Mouse (Mus musculus) bone marrow, adult 2 months (tissue): ENCODE measurements around the gene Ptpn11. TPM values are rescaled to one million over a fixed set of nuclear protein-coding genes. Genes with fewer than 3 reads are reported as not detected.

Experiments used
- H3K27ac ChIP-seq: fragments of 200-500 bp; 2 replicates; pipeline ENCODE4 v1.5.1; 2012; ENCODE audit warnings: low read depth, mild to moderate bottlenecking, control low read depth, inconsistent platforms, low read length; ENCODE audit not compliant: control insufficient read depth, poor library complexity, insufficient read depth
- H3K4me1 ChIP-seq: fragments of 200-500 bp; 2 replicates; pipeline ENCODE4 v1.6.1; 2011; ENCODE audit warnings: low read length; ENCODE audit not compliant: control insufficient read depth, insufficient read depth
- H3K4me3 ChIP-seq: fragments of 200-500 bp; replicated peaks from 2 replicates; pipeline ENCODE3; 2011; ENCODE audit warnings: mild to moderate bottlenecking, low read depth, low read length, control low read depth; ENCODE audit not compliant: control insufficient read depth
- CTCF ChIP-seq: fragments of 200-500 bp; IDR thresholded peaks from 2 replicates; pipeline ENCODE4 v1.5.1; 2011; ENCODE audit warnings: low read length, control low read depth; ENCODE audit not compliant: control insufficient read depth, insufficient read depth
- POLR2A ChIP-seq: fragments of 200-500 bp; IDR thresholded peaks from 2 replicates; pipeline ENCODE4 v1.6.1; 2011; ENCODE audit warnings: low read depth, mild to moderate bottlenecking, control low read depth, low read length, borderline replicate concordance; ENCODE audit not compliant: control insufficient read depth
- WGBS: fragments of 180-500 bp; shearing (Covaris S2); methylation state at CpG from one replicate; pipeline ENCODE4 v1.1.7; 2018; 5-methylcytosine and 5-hydroxymethylcytosine counted together
- polyA plus RNA-seq: library from polyadenylated mRNA; stranded (reverse); fragments of >200 nt; gene quantifications from 2 replicates; pipeline ENCODE4 v1.2.4, GENCODE M21; 2011; ENCODE audit warnings: low replicate concordance; ENCODE audit not compliant: missing spikeins, insufficient read depth, insufficient read length

Ptpn11 gene
- polyA plus RNA-seq, 1 experiment, result 33.3 TPM

- Histone ChIP-seq H3K4me1 (no peaks in the 10 kb centered on the region), H3K27ac (no peak overlapping the region), H3K4me3 (no peak overlapping the region)
- TF ChIP-seq POLR2A, result no peak
- no peak for TF ChIP-seq CTCF
- WGBS, result 59% methylated on average over 7 of the region's 7 CpGs
Measured at GRCm38 (mm10) chr5:121140276-121140675, 50.9 kb downstream of the Ptpn11 start.

DNA sequence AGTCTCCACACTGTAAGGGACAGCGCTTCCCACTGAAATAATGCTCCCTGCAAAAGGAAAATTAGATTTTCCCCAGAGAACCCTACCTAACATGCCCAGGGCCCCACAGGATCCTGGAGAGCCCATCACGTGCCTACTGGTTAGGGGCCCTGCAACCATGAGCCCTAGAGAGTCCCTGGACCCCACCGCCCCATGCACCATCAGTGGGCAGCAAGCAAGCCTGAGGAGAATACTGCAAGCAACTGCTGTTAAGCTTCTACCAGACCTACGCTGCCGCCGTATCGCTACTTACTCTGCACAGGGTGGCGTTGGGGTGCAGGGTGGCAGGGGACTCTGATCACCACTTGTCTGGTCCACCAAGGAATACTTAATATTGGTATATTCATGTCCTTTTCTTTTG lies 54.1 kb downstream of the Ptpn11 start:
- Histone ChIP-seq H3K27ac (no peak overlapping the region), H3K4me1 (no peaks in the 10 kb centered on the region), H3K4me3 (no peak overlapping the region)
- WGBS, result 91% methylated on average over 8 of the region's 8 CpGs
- TF ChIP-seq POLR2A, result no peak
- no peak for TF ChIP-seq CTCF

- Histone ChIP-seq H3K27ac (no peak overlapping the region), H3K4me1 (no peaks in the 10 kb centered on the region), H3K4me3 (no peak overlapping the region)
- TF ChIP-seq POLR2A (no peak), CTCF (no peak)
- WGBS, result 87% methylated on average over 3 of the region's 3 CpGs
Measured at GRCm38 (mm10) chr5:121131801-121132200, 59.4 kb downstream of the Ptpn11 start.

GRCm38 (mm10) chr5:121129254-121129653 lies 61.9 kb downstream of the Ptpn11 start:
- WGBS, result 82% methylated on average over 5 of the region's 5 CpGs
- Histone ChIP-seq H3K27ac (no peak overlapping the region), H3K4me3 (no peak overlapping the region), H3K4me1 (no peaks in the 10 kb centered on the region; the same call in 1 of the 2 replicates)
- TF ChIP-seq POLR2A, result no peak
- no peak for TF ChIP-seq CTCF

- WGBS, result 59% methylated on average over 2 of the region's 2 CpGs
- no peak overlapping the region for H3K27ac ChIP-seq
- H3K4me1 ChIP-seq, result peaks cover 3% of the 10 kb centered on the region
- TF ChIP-seq CTCF (peak; percentile 64), POLR2A (no peak)
- H3K4me3 ChIP-seq, result no peak overlapping the region
Measured at GRCm38 (mm10) chr5:121126051-121126450, 65.1 kb downstream of the Ptpn11 start.

DNA sequence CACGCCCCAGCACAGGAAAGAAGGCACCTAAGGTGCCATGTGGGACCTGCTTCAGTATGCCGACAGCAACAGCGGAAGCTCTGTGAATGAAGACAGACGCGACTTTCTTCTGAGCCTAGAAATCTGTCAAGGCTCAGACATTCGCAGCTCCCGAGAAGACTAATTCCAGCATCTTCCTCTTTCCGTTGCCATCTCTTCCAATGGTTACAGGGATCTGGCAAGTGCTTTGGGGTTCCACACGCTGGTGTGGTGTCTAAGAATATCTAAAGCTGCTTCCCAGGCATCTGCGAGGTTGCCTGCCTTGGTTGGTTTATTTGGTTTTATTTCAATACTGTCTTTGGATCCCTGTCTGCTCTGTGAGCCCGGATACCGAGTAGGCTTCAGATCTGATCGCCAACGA lies 65.6 kb downstream of the Ptpn11 start:
- 71% methylated on average over 14 of the region's 14 CpGs for WGBS
- TF ChIP-seq POLR2A, result no peak
- TF ChIP-seq CTCF, result no peak
- Histone ChIP-seq H3K27ac (no peak overlapping the region), H3K4me3 (no peak overlapping the region), H3K4me1 (peaks cover 3% of the 10 kb centered on the region)

DNA sequence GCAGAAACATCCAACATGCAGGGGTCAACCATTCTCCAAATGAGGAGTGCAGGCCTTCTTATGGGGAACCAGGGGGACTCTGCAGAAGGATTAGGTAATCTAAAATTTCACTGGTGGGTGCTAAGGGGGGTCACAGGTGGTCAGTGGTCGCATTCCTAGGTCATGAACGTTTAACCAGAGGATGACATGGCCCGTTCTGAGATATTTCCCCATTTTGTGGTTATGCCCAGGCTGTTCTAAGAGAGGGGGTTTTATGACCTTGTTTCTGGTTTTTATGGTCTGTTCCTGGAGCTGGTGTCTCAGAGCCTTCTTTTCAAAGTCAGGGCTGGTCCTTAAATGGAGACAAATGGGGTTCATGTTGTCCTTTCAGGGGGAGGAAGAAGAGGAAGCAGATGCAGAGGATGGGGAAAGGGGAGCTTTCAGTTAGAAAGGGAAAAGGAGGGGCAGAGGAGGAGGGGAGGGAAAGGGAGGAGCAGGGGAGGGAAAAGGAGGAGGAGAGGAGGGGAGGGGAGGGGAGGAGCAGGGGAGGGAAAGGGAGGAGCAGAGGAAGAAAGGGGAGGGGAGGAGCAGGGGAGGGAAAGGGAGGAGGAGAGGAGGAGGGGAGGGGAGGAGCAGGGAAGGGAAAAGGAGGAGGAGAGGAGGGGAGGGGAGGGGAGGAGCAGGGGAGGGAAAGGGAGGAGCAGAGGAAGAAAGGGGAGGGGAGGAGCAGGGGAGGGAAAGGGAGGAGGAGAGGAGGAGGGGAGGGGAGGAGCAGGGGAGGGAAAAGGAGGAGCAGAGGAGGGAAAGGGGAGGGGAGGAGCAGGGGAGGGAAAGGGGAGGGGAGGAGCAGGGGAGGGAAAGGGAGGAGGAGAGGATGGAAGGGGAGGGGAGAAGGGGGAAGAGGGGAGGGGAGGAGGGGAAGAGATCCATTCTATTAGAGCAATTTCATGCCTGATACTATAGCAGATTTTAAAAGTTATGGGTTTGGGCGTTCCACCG lies 66.7 kb downstream of the Ptpn11 start:
- no peak overlapping the region for H3K4me3 ChIP-seq
- peaks cover 3% of the 10 kb centered on the region for H3K4me1 ChIP-seq
- H3K27ac ChIP-seq, result peak overlapping the region; percentile 52
- TF ChIP-seq POLR2A (no peak), CTCF (no peak)
- WGBS, result 20% methylated on average over 5 of the region's 5 CpGs

DNA sequence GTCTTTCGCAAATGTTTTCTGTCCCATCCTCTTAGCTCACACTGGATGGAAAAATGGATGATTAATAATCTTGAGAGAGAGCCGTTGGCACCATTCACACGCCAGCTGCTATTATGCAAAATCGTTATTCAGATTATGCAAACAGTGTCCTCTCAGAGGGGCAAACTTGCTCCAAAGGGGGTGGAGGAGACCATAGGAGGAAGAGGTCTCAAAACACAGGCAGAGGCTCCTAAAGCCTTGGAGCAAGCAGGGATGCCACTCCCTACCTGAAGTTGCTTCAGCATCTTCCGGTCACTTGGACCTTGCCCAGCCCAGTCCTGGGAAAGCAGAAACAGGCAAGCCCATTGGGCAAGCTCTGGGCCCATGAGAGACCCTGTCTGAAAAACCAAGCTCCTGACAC lies 67.8 kb downstream of the Ptpn11 start:
- WGBS, result 34% methylated on average over 5 of the region's 5 CpGs
- Histone ChIP-seq H3K4me3 (no peak overlapping the region), H3K27ac (peak overlapping the region; percentile 52), H3K4me1 (peaks cover 3% of the 10 kb centered on the region)
- no peak for TF ChIP-seq CTCF
- TF ChIP-seq POLR2A, result no peak

DNA sequence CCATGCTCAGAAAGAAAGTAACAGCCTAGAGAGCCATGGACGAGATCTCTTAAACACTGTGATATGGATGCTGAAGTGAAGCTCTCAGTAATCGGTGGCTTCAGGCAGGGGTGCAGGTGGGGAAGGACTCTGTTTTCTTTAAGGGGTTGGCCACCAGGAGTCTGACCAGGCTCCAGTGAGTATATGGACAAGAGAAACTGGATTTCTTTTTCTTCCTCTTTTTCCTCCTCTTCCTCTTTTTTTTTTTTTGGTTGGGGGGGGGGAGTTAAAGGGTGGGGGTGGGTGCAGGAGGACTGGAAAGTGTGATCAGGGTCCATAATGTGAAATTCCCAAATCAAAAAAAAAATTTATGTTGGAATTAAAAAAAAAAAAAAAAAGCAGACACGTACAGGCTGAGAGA lies 68.6 kb downstream of the Ptpn11 start:
- 10% methylated on average over 3 of the region's 3 CpGs for WGBS
- Histone ChIP-seq H3K27ac (peak overlapping the region; percentile 87), H3K4me1 (peaks cover 3% of the 10 kb centered on the region), H3K4me3 (peak overlapping the region; percentile 59)
- TF ChIP-seq POLR2A (no peak), CTCF (no peak)
